Mouse (Mus musculus) small intestine, adult 2 months (tissue): Measurements from ENCODE around the gene 4930523C07Rik.

Experiments used
- CTCF ChIP-seq: fragments of 200-500 bp; IDR thresholded peaks from 2 replicates; pipeline ENCODE4 v1.5.1; 2012; ENCODE audit warnings: low read depth, mild to moderate bottlenecking, control low read depth, inconsistent platforms, low read length, moderate library complexity, mixed read lengths; ENCODE audit not compliant: insufficient replicate concordance, insufficient read length; ENCODE audit errors: extremely low read depth
- POLR2A ChIP-seq: fragments of 200-500 bp; IDR thresholded peaks from 2 replicates; pipeline ENCODE4 v1.6.1; 2012; ENCODE audit warnings: low read depth, mild to moderate bottlenecking, control low read depth, inconsistent platforms, low read length, moderate library complexity

DNA sequence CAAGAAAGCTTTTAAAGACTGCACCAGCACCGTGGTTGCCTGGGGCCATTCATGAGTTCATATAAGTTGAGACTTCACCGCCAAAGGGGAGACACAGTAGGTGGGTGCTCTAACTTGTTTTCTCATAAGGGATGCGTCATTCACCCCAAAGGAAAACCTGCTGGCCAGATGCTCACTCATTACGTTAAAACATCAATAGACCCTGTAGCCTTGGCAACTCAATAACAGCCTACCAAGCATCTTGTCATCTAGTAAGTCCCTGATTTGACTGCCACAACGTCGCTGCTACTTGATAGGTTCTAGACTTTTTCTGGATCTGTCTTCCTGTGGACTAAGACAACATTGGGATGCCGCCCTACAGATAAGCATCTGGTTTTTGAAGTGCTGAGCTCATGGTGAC lies 1.8 kb upstream of the 4930523C07Rik start:
- TF ChIP-seq CTCF = no peak
- TF ChIP-seq POLR2A = no peak
